Comparison of ENCODE assay signal across 21 mouse cellular contexts in genomic region chr11:41914066-41914465, GRCm38 (mm10).
"Had no signal": no experiment of that assay in that cellular context is flagged by ENCODE, and none has a peak within 500 bp of the region (broad histone marks: within the 10 kb centered on the region; RNA-seq: fewer than 3 reads in every experiment).

No protein-coding gene starts in this region.

- H3K36me3 ChIP-seq: limb, embryonic 10.5 days; limb, embryonic 13.5 days; liver, embryonic 12.5 days; liver, embryonic 15.5 days; lung, embryonic 15.5 days had no signal

- ATAC-seq: liver, embryonic 12.5 days; midbrain, embryonic 15.5 days had no signal

- H3K27me3 ChIP-seq: limb, embryonic 13.5 days; liver, embryonic 12.5 days; liver, embryonic 15.5 days; lung, embryonic 15.5 days; megakaryocyte, embryonic 14.5 days; midbrain, embryonic 12.5 days; midbrain, embryonic 15.5 days had no signal

- H3K4me1 ChIP-seq: limb, embryonic 10.5 days; limb, embryonic 13.5 days; liver, embryonic 12.5 days; liver, embryonic 15.5 days; lung, embryonic 15.5 days; megakaryocyte, embryonic 14.5 days; midbrain, embryonic 12.5 days; midbrain, embryonic 15.5 days had no signal

- H3K4me2 ChIP-seq: limb, embryonic 13.5 days; liver, embryonic 12.5 days; liver, embryonic 15.5 days; lung, embryonic 15.5 days; midbrain, embryonic 12.5 days; midbrain, embryonic 15.5 days had no signal

- H3K4me3 ChIP-seq: limb, embryonic 10.5 days; limb, embryonic 13.5 days; liver, embryonic 12.5 days; liver, embryonic 15.5 days; lung, embryonic 15.5 days; megakaryocyte, embryonic 14.5 days; midbrain, embryonic 12.5 days; midbrain, embryonic 15.5 days had no signal

- DNase-seq: kidney, adult 18-20 months; kidney, adult 9 months; kidney, postnatal 14 days; kidney, postnatal 4 days; liver; lung, adult 18-20 months; lung, postnatal 10 days; lung, postnatal 36 days; right cerebral cortex, postnatal 25 days; spleen, adult 18-20 months; thymus, adult 2 months; thymus, postnatal 14 days; thymus, postnatal 4 days had no signal

- H3K9me3 ChIP-seq: limb, embryonic 10.5 days; limb, embryonic 13.5 days; liver, embryonic 12.5 days; liver, embryonic 15.5 days; lung, embryonic 15.5 days; megakaryocyte, embryonic 14.5 days; midbrain, embryonic 12.5 days; midbrain, embryonic 15.5 days had no signal

- H3K27ac ChIP-seq: limb, embryonic 10.5 days; limb, embryonic 13.5 days; liver, embryonic 12.5 days; liver, embryonic 15.5 days; lung, embryonic 15.5 days; midbrain, embryonic 12.5 days; midbrain, embryonic 15.5 days had no signal

- H3K9ac ChIP-seq: limb, embryonic 13.5 days; liver, embryonic 12.5 days; liver, embryonic 15.5 days; lung, embryonic 15.5 days; midbrain, embryonic 12.5 days; midbrain, embryonic 15.5 days had no signal
